Mouse (Mus musculus) olfactory bulb, adult 2 months (tissue): Measurements from ENCODE around the gene Pld1.

ENCODE experiments used
- CTCF ChIP-seq: fragments of 200-500 bp; IDR thresholded peaks from 2 replicates; pipeline ENCODE4 v1.5.1; 2012; ENCODE audit warnings: low read depth, mild to moderate bottlenecking, low read length, moderate library complexity; ENCODE audit not compliant: insufficient read depth
- POLR2A ChIP-seq: fragments of 200-500 bp; IDR thresholded peaks from 2 replicates; pipeline ENCODE4 v1.6.1; 2012; ENCODE audit warnings: mild to moderate bottlenecking, low read depth, low read length, moderate library complexity; ENCODE audit not compliant: insufficient read depth

DNA sequence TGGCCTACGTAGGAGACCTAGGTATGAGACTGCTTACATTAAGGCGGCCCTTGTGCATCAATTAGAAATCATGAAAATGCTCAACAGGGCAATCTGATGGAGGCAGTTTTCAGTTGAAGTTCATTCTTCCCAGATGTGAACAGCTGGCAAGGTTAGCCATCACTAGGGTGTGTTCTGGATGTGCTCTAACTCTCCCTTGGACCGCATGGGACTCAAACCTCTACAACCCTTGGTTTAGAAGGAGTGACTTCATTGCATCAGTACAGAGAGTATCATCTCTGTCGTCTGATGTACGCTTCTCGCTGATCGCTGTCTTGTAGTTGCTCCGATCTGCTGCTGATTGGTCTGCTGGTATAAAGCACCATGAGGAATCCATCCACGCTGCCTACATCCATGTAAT is 157.0 kb downstream of the Pld1 start:
- TF ChIP-seq POLR2A, result no peak
- TF ChIP-seq CTCF, result no peak
